Mouse (Mus musculus): ENCODE results near the gene Nktr.

Nktr gene

DNA sequence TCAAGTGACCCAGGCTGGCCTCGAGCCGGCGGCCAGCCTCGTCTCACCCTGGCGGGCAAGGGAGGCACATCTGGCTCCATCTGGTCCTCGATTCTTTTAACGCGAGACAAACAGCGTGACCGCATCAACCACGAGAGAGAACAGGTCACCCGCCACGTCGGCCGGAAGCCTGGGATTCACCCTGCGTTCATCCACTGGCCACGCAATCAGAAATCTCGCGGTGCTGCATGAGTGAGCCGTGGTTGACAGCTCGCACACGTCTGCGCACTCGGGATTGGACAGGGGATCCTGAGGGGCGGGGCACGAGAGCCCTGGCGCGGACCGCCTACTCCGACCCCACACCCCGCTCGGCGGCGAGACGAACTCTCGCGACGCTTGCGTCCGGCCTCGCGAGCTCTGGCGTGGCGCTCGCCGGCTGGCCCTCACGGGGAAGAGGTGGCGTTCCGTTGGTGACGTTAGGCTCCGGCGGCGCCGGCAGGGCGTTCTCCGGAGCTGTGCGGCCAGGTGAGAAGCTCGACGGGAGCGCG, at the start of gene Nktr:
Nktr (plus strand) TSS at position 378 of the 527 bp plus-strand sequence.
- DNase-seq (ENCODE audit: low spot score) = peak; percentile 98

DNA sequence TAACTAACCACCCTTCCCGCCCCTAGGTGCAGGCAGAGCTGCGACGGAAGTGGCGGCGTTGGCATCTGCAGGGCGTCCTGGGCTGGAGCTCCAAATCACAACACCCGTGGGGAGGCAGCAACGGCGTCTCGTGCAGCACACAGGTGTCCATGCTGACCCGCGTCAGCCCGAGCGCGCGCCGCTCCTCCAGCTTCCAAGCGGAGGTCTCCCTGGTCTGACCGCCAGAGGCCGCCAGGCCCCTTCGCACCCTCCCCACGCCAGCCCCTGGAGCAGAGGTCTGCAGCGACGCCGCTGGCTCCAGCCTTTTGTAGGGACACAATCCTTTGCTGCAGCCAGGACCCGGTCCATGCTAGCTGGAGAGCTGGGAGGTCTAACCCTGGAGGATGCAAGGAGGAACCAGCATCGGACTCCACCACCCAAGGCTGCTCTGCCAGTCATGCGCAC, 49.6 kb upstream of the Nktr start:
- DNase-seq (ENCODE audit: low spot score) = no peak

DNA sequence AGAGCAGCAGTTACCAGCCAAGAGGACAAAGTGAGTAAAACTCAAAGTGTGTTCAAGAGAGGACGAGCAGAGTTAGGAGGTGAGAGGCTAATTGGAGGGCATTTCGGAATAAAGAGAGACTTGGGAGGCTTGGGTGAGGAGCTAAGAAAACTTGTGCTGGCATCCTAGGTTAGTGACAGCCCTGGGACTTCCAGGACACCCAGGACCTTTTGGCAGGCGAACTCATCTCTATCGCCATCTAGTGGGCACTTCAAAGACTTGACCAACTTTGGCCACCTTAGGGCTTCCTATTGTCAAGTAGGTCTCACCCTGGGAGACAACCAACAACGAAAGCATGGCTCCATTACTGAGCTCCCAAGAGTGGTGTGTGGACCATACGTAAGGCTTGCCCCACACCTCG, 47.7 kb upstream of the Nktr start:
- no peak for DNase-seq (ENCODE audit: low spot score)

DNA sequence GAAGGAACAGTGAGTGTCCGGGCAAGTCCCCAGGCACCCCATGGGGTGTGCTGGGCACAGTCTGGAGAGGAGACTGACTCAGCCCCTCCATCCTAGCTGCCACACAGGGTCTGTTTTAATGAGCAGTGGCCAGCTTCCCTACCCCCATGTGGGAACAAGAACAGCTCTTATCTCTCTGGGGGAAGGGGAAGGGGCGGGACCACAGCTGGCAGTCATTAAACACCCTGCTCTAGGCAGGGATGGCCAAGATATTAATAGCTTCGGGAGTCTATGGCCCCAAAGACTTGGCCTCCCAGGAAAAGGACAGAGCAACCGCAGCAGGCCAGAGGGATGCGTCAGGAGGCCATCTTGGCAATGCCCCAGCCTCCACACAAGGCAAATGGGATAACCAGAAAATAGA, 46.7 kb upstream of the Nktr start:
- no peak for DNase-seq (ENCODE audit: low spot score)

DNA sequence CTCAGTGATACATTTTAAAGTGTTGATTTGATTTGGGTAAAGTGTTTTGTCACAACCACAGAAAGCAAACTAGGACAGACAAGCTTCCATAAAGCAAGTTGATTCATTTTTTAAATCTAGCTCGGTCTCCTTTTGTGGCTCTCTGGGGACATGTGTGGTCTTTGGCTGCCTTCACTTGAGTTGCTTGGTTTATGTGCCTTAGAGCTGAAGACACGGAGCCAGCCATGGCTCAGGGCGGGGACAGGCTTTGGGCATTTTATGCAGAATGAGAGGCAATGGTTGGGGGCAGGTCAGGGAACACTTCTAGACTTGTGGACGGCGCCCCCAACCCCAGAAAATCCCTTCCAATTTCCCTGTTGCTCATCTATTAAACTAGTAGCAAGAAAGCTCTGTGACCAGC, 45.3 kb upstream of the Nktr start:
- DNase-seq (ENCODE audit: low spot score) = no peak

DNA sequence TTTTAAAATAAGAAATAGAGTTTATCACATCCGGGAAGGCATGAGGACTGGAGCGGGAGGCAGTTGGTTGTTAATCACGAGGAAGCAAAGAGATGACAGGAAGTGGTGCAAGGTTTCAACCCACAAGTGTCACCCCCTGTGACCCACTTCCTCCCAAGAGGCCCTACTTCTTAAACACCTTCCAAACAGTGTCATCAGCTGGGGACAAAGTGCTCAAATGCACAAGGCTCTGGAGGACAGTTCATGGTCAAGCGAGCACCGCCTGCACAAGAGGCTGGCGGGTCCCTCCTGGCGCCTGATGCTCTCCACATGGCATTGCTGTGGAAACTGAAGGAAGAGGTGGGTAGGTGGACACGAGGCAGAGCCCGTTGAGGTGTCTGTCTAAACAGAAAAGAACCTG, 44.0 kb upstream of the Nktr start:
- peak; percentile 58 for DNase-seq (ENCODE audit: low spot score)

DNA sequence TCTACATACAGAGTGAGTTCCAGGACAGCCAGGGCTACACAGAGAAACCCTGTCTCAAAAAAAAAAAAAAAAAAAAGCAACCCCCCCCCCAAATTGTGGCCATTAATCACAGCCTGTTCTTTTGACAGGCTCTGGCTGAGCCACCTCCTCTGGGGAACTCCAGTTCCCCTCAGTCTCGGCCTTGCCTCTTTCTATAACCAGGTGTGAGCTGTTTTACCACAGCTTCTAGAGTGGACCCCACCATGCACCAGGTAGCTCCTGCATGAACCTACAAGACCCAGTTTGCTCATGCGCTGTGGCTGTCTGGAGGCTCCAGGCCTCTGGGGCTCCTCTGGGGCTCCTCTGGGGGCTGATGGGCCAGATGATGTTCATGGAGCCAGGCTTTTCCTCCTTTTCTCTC, 43.4 kb upstream of the Nktr start:
- no peak for DNase-seq (ENCODE audit: low spot score)

DNA sequence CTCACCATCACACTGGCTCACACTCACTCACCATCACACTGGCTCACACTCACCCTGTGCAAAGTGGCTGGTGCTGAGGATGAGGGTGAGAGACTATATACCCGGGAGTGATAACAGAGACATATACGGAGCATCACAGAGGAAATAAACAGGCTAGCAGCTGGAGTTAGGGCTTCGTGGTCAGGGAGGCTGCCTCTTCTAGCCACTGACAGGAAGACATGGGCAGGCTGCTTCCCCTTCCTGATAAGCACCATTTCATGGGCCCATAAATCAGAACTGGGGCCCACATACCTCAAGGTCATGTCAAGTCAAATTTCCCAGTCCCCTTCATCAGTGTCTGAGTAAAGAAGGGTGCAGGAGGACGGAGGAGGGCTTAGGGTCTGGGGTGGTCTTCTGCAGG, 41.9 kb upstream of the Nktr start:
- no peak for DNase-seq (ENCODE audit: low spot score)

DNA sequence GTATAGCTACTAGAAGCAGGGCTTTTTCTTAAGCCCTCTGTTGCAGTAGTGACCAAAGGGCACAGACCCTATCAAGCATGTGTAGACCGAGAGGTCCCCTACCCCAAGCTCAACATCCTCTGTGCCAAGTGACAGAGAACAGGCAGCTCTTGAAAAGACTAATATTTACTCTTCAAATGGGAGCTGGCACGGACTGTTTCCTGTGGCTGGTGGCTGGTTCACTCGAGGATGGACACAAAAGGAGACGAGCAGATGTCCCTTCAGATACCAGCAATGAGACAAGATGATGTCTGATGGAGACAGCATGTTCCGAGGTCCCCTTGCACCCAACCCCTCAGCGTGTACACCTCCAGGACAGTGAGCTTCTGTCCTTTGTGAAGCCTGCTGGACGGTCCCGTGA, 41.5 kb upstream of the Nktr start:
- no peak for DNase-seq (ENCODE audit: low spot score)

DNA sequence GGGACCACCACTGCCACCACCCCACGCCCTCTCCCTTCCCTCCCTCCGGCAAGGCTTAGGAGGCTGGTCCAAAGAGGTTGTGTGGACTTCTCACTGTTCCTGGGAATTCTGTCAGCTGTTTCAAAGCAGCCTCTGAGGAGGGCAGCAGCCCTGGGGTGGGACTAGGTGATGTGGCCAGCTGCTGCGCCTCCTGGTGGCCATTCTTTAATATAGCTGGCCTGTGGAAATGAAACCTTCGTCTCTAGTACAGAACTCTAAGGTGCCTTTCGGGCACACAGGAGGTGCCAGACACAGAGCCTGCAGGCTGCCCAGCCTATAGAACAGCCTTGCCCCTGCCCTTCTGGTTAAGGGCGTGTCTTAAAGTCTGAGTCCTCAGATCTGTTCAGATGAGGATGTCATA, 39.4 kb upstream of the Nktr start:
- no peak for DNase-seq (ENCODE audit: low spot score)

DNA sequence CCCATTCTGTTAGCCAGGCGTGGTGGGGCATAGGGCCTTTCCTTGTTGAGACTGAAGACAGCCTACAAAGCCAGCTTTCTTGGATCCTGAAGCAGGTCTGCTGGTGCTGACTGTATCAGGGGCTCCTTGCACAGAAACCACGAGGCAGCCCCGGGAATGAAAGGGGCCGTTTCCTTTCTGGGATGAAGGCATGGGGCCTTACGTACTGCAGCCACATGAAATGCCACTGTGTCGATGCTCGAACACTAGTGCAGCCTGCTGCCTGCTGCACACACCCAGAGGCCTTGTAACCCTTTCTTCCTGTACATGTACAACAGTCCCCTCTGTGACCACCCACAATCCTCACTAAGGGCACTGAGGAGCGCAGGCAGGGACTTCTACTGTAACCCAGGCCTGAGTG, 37.8 kb upstream of the Nktr start:
- DNase-seq (ENCODE audit: low spot score) = no peak

DNA sequence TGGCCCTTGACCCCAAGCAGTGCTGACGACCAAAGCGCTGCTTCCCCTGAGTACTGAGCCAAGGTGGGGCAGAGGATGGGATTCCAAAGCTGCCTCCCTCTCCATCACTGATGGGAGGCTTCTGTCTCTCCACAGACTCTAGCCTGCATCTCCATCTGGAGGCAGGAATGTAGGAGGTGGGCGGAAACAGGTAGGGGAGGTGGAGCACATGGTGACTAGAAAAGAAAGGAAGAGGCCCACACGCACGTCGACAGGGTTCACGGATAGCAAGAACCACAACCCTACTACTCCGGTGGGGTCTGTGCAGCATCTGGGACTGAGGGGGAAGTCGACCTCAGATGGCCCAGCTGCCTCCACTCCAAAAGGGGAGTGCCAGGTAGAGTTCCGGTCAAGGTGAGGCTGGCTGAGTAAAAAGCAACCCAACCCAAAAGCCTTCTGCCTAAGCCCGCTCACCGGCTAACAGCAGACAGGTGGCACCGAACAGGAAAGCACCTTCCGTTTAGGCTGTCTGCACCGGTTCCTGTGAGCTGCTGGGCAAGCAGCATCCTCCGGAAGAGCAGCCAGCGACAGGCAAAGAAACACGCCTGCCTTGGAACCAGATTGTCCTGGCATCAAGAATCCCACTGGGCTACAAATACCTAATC, 36.8 kb upstream of the Nktr start:
- no peak for DNase-seq (ENCODE audit: low spot score)

DNA sequence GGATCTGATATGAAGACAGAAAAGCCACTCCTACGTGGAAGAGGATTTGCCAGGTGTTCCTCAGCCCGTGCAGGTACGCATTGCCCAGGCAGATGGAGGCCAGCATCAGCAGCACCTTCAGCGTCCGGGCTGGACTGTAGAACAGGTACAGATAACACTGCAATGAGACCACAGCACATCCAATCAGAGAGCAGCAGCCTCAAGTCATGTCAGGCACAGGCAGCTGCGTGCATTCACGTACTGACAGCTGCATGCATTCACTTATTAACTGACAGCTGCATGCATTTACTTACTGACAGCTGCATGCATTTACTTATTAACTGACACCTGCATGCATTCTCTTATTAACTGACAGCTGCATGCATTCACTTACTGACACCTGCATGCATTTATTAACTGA, 34.3 kb upstream of the Nktr start:
- DNase-seq (ENCODE audit: low spot score) = no peak

DNA sequence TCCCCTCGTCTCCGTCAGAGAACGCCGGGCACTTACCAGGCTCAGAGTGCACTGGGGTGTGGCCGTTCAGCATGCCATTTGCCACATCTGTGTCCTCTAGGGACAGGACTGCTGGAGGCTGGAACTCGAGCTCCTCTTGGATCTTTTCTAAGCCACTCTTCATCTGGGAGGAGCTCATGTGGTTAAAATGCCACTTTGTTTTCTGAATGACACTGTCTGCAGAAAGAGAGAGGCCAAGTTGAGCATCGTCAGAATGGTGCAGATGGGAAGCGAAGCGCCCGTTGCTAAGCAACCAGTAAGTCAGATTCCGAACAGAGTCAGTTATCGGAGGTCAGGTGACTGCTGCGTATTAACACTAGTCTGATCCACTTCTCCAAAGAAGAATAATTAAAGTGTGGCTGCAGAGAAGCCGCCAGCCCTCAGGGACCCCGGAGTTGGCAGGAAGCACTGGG, 28.7 kb upstream of the Nktr start:
- no peak for DNase-seq (ENCODE audit: low spot score)

DNA sequence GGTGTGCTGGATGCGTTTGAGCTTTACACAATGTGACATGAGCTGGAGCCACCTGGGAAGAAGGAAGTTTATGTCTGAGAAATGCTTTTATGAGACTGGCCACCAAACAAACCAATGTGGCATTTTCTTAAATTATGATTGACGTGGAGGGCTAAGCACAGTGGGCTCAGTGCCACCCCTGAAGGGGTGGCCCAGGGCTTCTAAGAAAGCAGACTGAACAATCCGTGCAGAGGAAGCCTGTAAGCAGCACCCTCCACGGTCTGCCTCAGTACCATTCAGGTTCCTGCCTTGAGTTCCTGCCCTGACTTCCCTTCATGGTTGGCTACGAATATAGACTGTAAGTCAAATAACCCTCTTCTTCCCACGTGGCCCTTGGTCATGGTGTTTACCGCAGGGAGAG, 28.2 kb upstream of the Nktr start:
- no peak for DNase-seq (ENCODE audit: low spot score)

DNA sequence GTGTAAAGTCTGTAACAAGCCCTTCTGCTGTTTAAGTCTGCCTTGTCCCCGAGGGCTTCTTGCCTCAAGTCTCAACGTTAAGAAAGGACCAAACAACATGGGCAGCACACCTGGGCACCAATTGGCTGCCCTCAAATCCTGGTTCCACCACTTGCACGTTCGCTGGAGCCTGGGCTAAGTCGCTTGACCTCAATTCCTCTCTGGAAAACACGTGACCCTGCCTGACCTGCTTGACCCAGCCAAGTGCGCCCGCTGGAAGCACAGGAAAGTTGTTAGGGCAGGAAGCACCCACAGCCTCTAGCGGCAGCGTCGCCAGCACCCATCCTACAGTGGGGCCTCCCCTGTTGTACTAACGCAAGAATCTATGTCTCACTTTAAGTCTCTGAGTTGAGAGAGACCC, 24.2 kb upstream of the Nktr start:
- DNase-seq (ENCODE audit: low spot score) = no peak

DNA sequence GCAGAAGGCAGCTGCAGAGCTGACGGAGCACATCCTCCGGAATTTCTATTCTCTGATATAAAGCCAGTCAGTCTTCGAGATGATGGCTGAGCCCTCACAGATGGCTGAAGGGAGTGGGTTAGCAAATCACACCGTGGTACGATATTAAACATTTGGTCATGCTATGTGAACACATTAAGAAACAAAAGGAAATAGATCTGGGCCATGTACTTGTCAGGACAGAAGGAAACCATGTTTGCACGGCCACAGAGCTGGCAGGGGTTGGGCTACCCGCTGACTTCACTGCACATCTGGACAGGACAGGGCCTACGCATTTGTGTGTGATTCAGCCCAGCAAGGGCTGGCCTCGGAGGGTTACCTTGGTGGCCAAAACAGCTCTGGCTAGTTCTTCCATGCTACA, 22.3 kb upstream of the Nktr start:
- DNase-seq (ENCODE audit: low spot score) = no peak

DNA sequence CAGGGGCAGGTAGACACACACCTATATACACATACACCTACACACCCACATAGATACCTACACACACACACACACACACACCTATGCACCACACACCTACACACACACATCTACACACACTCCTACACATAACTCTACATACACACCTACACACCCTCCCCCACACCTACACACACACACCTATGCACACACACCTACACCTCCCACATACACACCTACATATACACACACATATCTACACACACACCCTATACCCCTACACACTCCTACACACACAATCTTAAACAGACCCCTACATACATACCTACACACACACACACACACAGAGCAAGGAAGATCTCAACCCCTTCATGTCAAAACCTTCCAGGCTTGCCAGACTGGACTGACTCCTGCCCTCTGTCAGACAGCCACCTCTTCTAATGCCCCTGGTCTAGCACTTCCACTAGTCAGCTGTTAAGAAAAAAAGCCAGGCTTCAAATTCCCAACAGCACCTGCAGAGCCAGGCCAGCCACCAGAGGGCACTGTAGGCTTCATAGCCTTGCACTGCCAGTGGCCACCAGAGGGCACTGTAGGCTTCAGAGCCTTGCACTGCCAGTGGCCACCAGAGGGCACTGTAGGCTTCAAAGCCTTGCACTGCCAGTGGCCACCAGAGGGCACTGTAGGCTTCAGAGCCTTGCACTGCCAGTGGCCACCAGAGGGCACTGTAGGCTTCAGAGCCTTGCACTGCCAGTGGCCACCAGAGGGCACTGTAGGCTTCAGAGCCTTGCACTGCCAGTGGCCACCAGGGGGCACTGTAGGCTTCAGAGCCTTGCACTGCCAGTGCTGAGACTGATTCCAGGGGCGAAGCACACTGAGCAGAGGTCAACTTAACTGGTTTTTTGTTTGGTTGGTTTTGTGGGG, 21.6 kb upstream of the Nktr start:
- DNase-seq (ENCODE audit: low spot score) = peak; percentile 59

DNA sequence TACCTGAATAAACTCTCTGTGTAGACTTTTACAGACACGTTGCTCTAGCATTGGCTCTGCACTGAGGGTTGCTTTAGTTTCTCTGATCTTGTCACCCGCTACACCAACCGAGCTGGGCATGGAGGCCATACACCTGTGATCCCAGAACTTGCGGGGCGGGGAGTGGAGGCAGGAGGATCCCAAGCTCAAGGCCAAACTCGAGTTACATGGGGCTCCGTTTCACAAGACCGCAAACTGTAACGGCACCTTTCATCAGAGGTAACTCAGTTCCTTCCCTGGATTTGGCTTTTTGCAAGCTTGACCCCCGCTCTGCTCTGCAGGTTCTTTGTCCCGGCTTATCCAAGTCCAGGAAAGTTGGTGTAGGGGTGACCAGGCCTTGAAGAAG, 14.7 kb upstream of the Nktr start:
- DNase-seq (ENCODE audit: low spot score) = no peak

DNA sequence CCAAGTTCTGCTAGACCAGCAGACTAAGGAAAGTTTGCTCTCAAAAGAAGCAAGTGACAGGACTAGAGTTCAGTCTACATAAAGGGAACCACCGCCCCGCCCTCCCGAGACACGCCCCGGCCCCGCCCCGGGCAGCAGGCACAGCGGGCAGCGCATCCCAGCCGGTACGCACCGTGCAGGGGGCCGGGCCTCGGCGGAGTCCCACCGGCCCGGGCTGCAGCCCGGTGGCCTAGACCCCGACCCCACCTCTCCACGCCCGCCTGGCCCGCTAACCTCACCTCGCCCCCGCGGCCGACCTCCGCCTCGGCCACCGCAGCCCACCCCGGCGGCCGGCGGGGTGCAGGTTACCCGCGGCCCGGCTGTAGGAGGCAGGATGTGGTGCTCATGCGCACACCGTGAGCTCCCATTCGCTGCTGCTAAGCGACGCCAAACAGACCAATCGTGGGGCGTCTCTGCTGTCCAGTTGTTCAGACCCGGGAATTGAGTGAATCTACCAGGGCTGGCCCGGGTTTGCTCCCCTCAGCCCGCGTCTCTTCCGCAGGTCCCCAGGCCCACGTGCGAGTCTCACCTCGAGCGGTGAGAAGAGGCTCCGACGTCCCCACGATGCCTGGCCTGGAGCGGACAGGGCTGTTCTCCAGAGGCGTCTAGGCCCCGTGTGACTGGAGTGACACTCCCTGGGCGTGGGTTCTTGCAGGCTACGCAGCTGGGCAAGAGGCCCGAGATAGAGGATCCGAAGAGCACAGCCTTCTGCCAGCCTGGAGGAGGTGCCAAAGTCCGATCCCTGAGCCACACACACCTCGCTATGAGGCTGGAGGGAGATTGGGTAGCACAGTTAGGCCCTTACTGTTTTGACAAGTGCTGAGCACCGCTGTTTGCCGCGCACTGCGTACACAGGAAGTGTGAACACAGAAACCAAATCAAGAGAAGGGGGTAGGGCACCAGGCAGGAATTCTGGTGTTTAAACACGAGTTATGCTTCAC, 14.0 kb upstream of the Nktr start, which contains the start of gene Sec22c:
Sec22c (minus strand) TSS at position 845 of the 980 bp plus-strand sequence.
- DNase-seq (ENCODE audit: low spot score) = peak; percentile 89

DNA sequence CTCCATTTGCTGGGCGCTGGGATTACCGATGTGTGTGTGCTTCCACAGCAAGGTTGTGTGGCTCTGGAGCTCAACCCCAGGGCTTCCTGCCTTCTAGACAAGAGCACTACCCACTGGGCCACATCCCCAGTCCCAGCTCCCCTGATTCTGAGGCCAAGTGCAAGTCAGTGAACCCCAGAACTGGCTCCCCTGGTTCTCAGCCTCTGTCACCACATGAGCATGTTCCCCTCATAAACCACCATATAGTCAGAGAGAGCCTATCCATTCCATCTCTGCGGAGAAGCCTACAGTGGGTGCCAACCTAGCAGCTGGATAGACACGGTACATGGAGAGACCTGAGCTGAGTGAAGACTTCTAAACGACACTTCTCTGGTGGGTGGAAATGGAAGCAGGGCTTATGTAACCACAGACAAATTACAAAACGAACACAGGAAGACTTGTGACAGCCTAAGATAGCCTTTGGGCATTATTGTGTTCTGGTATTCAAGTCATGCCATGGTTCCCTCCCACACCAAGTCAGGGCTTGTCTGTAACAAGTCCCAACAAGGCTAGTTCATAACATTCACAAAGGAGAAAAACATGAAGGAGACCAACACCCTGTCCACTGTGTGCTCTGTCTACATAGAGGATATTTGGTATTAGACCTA, 12.8 kb upstream of the Nktr start:
- DNase-seq (ENCODE audit: low spot score) = no peak

DNA sequence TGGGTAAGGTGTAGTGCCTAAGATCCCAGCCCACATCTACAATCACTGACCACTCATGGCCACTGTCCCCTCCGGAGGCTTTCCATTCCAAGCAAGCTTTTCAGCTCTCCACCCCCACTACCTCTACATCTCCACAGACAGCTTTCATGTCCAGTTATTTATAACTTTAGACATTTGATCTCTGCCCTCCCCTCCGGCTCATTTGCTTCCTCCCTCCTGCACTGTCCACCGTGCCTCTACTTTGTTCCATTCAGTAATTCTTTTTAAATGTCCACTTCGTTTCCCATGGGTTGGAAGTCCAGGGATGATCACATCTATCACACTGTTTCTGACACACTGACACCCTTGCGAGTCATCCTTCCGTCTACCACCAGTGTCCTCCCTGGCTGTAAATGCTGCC, 11.2 kb upstream of the Nktr start:
- no peak for DNase-seq (ENCODE audit: low spot score)

Data from spleen, adult 12 weeks (tissue).